Mouse (Mus musculus): ENCODE results near the gene Chrna9. TPM values are rescaled to one million over a fixed set of nuclear protein-coding genes. Genes with fewer than 3 reads are reported as not detected.

Chrna9 gene
- polyA plus RNA-seq, 1 experiment from 2014 or later = 0.59 TPM

- no peaks in the 10 kb centered on the region for H3K9me3 ChIP-seq (ENCODE audit: control insufficient read depth, low read length)
- H3K36me3 ChIP-seq (ENCODE audit: control insufficient read depth, insufficient read depth, low read length) = no peaks in the 10 kb centered on the region
- DNase-seq (ENCODE audit: low spot score) (no peak), ATAC-seq (ENCODE audit: insufficient number of reproducible peaks, low FRiP score, low TSS enrichment, low read depth) (no peak)
- no peak overlapping the region for H3K4me3 ChIP-seq (ENCODE audit: low read depth, low read length)
- WGBS = 79% methylated on average over 3 of the region's 3 CpGs
- no peak overlapping the region for H3K4me2 ChIP-seq (ENCODE audit: low read depth, severe bottlenecking)
- no peak overlapping the region for H3K9ac ChIP-seq (ENCODE audit: low read length)
- no peak overlapping the region for H3K27ac ChIP-seq (replicated peaks; ENCODE audit: low read depth, low read length)
- no peaks in the 10 kb centered on the region for H3K4me1 ChIP-seq (ENCODE audit: control insufficient read depth, insufficient read depth, low read length)
- no peaks in the 10 kb centered on the region for H3K27me3 ChIP-seq (ENCODE audit: control insufficient read depth, insufficient read depth, low read length)
These were observed 36.0 kb upstream of the Chrna9 start for GRCm38 (mm10) chr5:65898683-65899082.

GRCm38 (mm10) chr5:65900113-65900512 lies 34.6 kb upstream of the Chrna9 start:
- no peak overlapping the region for H3K4me3 ChIP-seq (ENCODE audit: low read depth, low read length)
- H3K4me1 ChIP-seq (ENCODE audit: control insufficient read depth, insufficient read depth, low read length) = no peaks in the 10 kb centered on the region
- no peak for DNase-seq (ENCODE audit: low spot score)
- ATAC-seq (ENCODE audit: insufficient number of reproducible peaks, low FRiP score, low TSS enrichment, low read depth) = no peak
- H3K27me3 ChIP-seq (ENCODE audit: control insufficient read depth, insufficient read depth, low read length) = no peaks in the 10 kb centered on the region
- no peak overlapping the region for H3K9ac ChIP-seq (ENCODE audit: low read length)
- H3K4me2 ChIP-seq (ENCODE audit: low read depth, severe bottlenecking) = no peak overlapping the region
- H3K27ac ChIP-seq (replicated peaks; ENCODE audit: low read depth, low read length) = no peak overlapping the region
- H3K9me3 ChIP-seq (ENCODE audit: control insufficient read depth, low read length) = peaks cover 4% of the 10 kb centered on the region; the same call in 1 of the 2 replicates
- no peaks in the 10 kb centered on the region for H3K36me3 ChIP-seq (ENCODE audit: control insufficient read depth, insufficient read depth, low read length)
- WGBS = 86% methylated on average over 6 of the region's 6 CpGs

GRCm38 (mm10) chr5:65900862-65901265 lies 33.9 kb upstream of the Chrna9 start:
- Histone ChIP-seq H3K9ac (ENCODE audit: low read length) (no peak overlapping the region), H3K4me2 (ENCODE audit: low read depth, severe bottlenecking) (no peak overlapping the region), H3K27ac (replicated peaks; ENCODE audit: low read depth, low read length) (no peak overlapping the region), H3K9me3 (ENCODE audit: control insufficient read depth, low read length) (peaks cover 4% of the 10 kb centered on the region; the same call in 1 of the 2 replicates), H3K4me1 (ENCODE audit: control insufficient read depth, insufficient read depth, low read length) (no peaks in the 10 kb centered on the region), H3K27me3 (ENCODE audit: control insufficient read depth, insufficient read depth, low read length) (no peaks in the 10 kb centered on the region), H3K36me3 (ENCODE audit: control insufficient read depth, insufficient read depth, low read length) (no peaks in the 10 kb centered on the region), H3K4me3 (ENCODE audit: low read depth, low read length) (no peak overlapping the region)
- WGBS = 74% methylated on average over 7 of the region's 7 CpGs
- DNase-seq (ENCODE audit: low spot score) (no peak), ATAC-seq (ENCODE audit: insufficient number of reproducible peaks, low FRiP score, low TSS enrichment, low read depth) (no peak)

GRCm38 (mm10) chr5:65901868-65902418 lies 32.8 kb upstream of the Chrna9 start:
- peaks cover 4% of the 10 kb centered on the region; the same call in 1 of the 2 replicates for H3K9me3 ChIP-seq (ENCODE audit: control insufficient read depth, low read length)
- no peak overlapping the region for H3K4me2 ChIP-seq (ENCODE audit: low read depth, severe bottlenecking)
- no peak overlapping the region for H3K27ac ChIP-seq (replicated peaks; ENCODE audit: low read depth, low read length)
- WGBS = 94% methylated on average over 10 of the region's 10 CpGs
- H3K4me1 ChIP-seq (ENCODE audit: control insufficient read depth, insufficient read depth, low read length) = no peaks in the 10 kb centered on the region
- no peaks in the 10 kb centered on the region for H3K36me3 ChIP-seq (ENCODE audit: control insufficient read depth, insufficient read depth, low read length)
- H3K27me3 ChIP-seq (ENCODE audit: control insufficient read depth, insufficient read depth, low read length) = no peaks in the 10 kb centered on the region
- DNase-seq (ENCODE audit: low spot score) (no peak), ATAC-seq (ENCODE audit: insufficient number of reproducible peaks, low FRiP score, low TSS enrichment, low read depth) (no peak)
- H3K9ac ChIP-seq (ENCODE audit: low read length) = no peak overlapping the region
- no peak overlapping the region for H3K4me3 ChIP-seq (ENCODE audit: low read depth, low read length)

GRCm38 (mm10) chr5:65902811-65903210 lies 31.9 kb upstream of the Chrna9 start:
- no peaks in the 10 kb centered on the region for H3K27me3 ChIP-seq (ENCODE audit: control insufficient read depth, insufficient read depth, low read length)
- no peak overlapping the region for H3K27ac ChIP-seq (replicated peaks; ENCODE audit: low read depth, low read length)
- H3K9me3 ChIP-seq (ENCODE audit: control insufficient read depth, low read length) = peaks cover 4% of the 10 kb centered on the region; the same call in 1 of the 2 replicates
- H3K9ac ChIP-seq (ENCODE audit: low read length) = no peak overlapping the region
- ATAC-seq (ENCODE audit: insufficient number of reproducible peaks, low FRiP score, low TSS enrichment, low read depth) = no peak
- H3K4me1 ChIP-seq (ENCODE audit: control insufficient read depth, insufficient read depth, low read length) = no peaks in the 10 kb centered on the region
- 89% methylated on average over 9 of the region's 9 CpGs for WGBS
- no peak for DNase-seq (ENCODE audit: low spot score)
- H3K4me2 ChIP-seq (ENCODE audit: low read depth, severe bottlenecking) = no peak overlapping the region
- H3K4me3 ChIP-seq (ENCODE audit: low read depth, low read length) = no peak overlapping the region
- no peaks in the 10 kb centered on the region for H3K36me3 ChIP-seq (ENCODE audit: control insufficient read depth, insufficient read depth, low read length)

- no peaks in the 10 kb centered on the region for H3K4me1 ChIP-seq (ENCODE audit: control insufficient read depth, insufficient read depth, low read length)
- ATAC-seq (ENCODE audit: insufficient number of reproducible peaks, low FRiP score, low TSS enrichment, low read depth) (no peak), DNase-seq (ENCODE audit: low spot score) (no peak)
- no peaks in the 10 kb centered on the region for H3K27me3 ChIP-seq (ENCODE audit: control insufficient read depth, insufficient read depth, low read length)
- H3K4me2 ChIP-seq (ENCODE audit: low read depth, severe bottlenecking) = no peak overlapping the region
- no peaks in the 10 kb centered on the region for H3K36me3 ChIP-seq (ENCODE audit: control insufficient read depth, insufficient read depth, low read length)
- H3K9me3 ChIP-seq (ENCODE audit: control insufficient read depth, low read length) = peaks cover 4% of the 10 kb centered on the region; the same call in 1 of the 2 replicates
- no peak overlapping the region for H3K4me3 ChIP-seq (ENCODE audit: low read depth, low read length)
- H3K27ac ChIP-seq (replicated peaks; ENCODE audit: low read depth, low read length) = no peak overlapping the region
- H3K9ac ChIP-seq (ENCODE audit: low read length) = no peak overlapping the region
- 86% methylated on average over 4 of the region's 4 CpGs for whole genome bisulfite sequencing
These were observed 30.2 kb upstream of the Chrna9 start for GRCm38 (mm10) chr5:65904476-65904875.

GRCm38 (mm10) chr5:65908751-65909150 lies 26.0 kb upstream of the Chrna9 start:
- no peak overlapping the region for H3K9ac ChIP-seq (ENCODE audit: low read length)
- H3K4me1 ChIP-seq (ENCODE audit: control insufficient read depth, insufficient read depth, low read length) = no peaks in the 10 kb centered on the region
- 76% methylated on average over 2 of the region's 2 CpGs for WGBS
- no peak overlapping the region for H3K27ac ChIP-seq (replicated peaks; ENCODE audit: low read depth, low read length)
- DNase-seq (ENCODE audit: low spot score) (no peak), ATAC-seq (ENCODE audit: insufficient number of reproducible peaks, low FRiP score, low TSS enrichment, low read depth) (no peak)
- H3K27me3 ChIP-seq (ENCODE audit: control insufficient read depth, insufficient read depth, low read length) = no peaks in the 10 kb centered on the region
- H3K36me3 ChIP-seq (ENCODE audit: control insufficient read depth, insufficient read depth, low read length) = no peaks in the 10 kb centered on the region
- H3K4me3 ChIP-seq (ENCODE audit: low read depth, low read length) = no peak overlapping the region
- no peak overlapping the region for H3K4me2 ChIP-seq (ENCODE audit: low read depth, severe bottlenecking)
- H3K9me3 ChIP-seq (ENCODE audit: control insufficient read depth, low read length) = peaks cover 4% of the 10 kb centered on the region; the same call in 1 of the 2 replicates

GRCm38 (mm10) chr5:65909321-65909720 lies 25.4 kb upstream of the Chrna9 start:
- DNase-seq (ENCODE audit: low spot score) (no peak), ATAC-seq (ENCODE audit: insufficient number of reproducible peaks, low FRiP score, low TSS enrichment, low read depth) (no peak)
- no peaks in the 10 kb centered on the region for H3K4me1 ChIP-seq (ENCODE audit: control insufficient read depth, insufficient read depth, low read length)
- no peak overlapping the region for H3K27ac ChIP-seq (replicated peaks; ENCODE audit: low read depth, low read length)
- no peak overlapping the region for H3K9ac ChIP-seq (ENCODE audit: low read length)
- WGBS = 87% methylated on average over 4 of the region's 4 CpGs
- no peak overlapping the region for H3K4me2 ChIP-seq (ENCODE audit: low read depth, severe bottlenecking)
- H3K27me3 ChIP-seq (ENCODE audit: control insufficient read depth, insufficient read depth, low read length) = no peaks in the 10 kb centered on the region
- no peak overlapping the region for H3K4me3 ChIP-seq (ENCODE audit: low read depth, low read length)
- peaks cover 3% of the 10 kb centered on the region; the same call in 1 of the 2 replicates for H3K9me3 ChIP-seq (ENCODE audit: control insufficient read depth, low read length)
- H3K36me3 ChIP-seq (ENCODE audit: control insufficient read depth, insufficient read depth, low read length) = no peaks in the 10 kb centered on the region

- H3K9ac ChIP-seq (ENCODE audit: low read length) = no peak overlapping the region
- no peaks in the 10 kb centered on the region for H3K9me3 ChIP-seq (ENCODE audit: control insufficient read depth, low read length)
- H3K4me1 ChIP-seq (ENCODE audit: control insufficient read depth, insufficient read depth, low read length) = no peaks in the 10 kb centered on the region
- H3K36me3 ChIP-seq (ENCODE audit: control insufficient read depth, insufficient read depth, low read length) = no peaks in the 10 kb centered on the region
- no peak for ATAC-seq (ENCODE audit: insufficient number of reproducible peaks, low FRiP score, low TSS enrichment, low read depth)
- H3K27me3 ChIP-seq (ENCODE audit: control insufficient read depth, insufficient read depth, low read length) = no peaks in the 10 kb centered on the region
- DNase-seq (ENCODE audit: low spot score) = no peak
- no peak overlapping the region for H3K4me3 ChIP-seq (ENCODE audit: low read depth, low read length)
- H3K4me2 ChIP-seq (ENCODE audit: low read depth, severe bottlenecking) = no peak overlapping the region
- 86% methylated on average over 4 of the region's 4 CpGs for WGBS
- no peak overlapping the region for H3K27ac ChIP-seq (replicated peaks; ENCODE audit: low read depth, low read length)
These were observed 24.3 kb upstream of the Chrna9 start for GRCm38 (mm10) chr5:65910398-65910797.
